ENCODE assay signal across 9 mouse cellular contexts in genomic region chr8:69893863-69894262, GRCm38 (mm10). TPM values are rescaled to one million over a fixed set of nuclear protein-coding genes. Genes with fewer than 3 reads are reported as not detected.
A peak's percentile ranks its signal among the peaks of the same experiment; 100 is the strongest.
DNase-seq lines count a peak whose midpoint lies in the region; ATAC-seq and TF ChIP-seq lines count a peak whose summit lies in the region.
"Had no signal": no experiment of that assay in that cellular context is flagged by ENCODE, and none has a peak within 500 bp of the region (broad histone marks: within the 10 kb centered on the region; RNA-seq: fewer than 3 reads in every experiment).

No protein-coding gene starts in this region.

- H3K36me3 ChIP-seq in heart, embryonic 11.5 days (ENCODE audit: control insufficient read depth, insufficient read depth, low read length), result peaks cover 7% of the 10 kb centered on the region
- peaks cover 60% of the 10 kb centered on the region for H3K36me3 ChIP-seq in kidney, embryonic 15.5 days
- peaks cover 31% of the 10 kb centered on the region for H3K36me3 ChIP-seq in lung, embryonic 14.5 days (ENCODE audit: insufficient read depth)
- H3K36me3 ChIP-seq in splenic B cell, adult 2 months (ENCODE audit: control insufficient read depth, insufficient read depth, low read length, poor library complexity, severe bottlenecking), result peaks cover 2% of the 10 kb centered on the region

- no peak overlapping the region for H3K4me2 ChIP-seq in heart, embryonic 11.5 days
- no peak overlapping the region for H3K4me2 ChIP-seq in kidney, embryonic 15.5 days
- H3K4me2 ChIP-seq in lung, embryonic 14.5 days, result no peak overlapping the region
- H3K4me2 ChIP-seq: midbrain, embryonic 12.5 days had no signal

- ATAC-seq in heart, embryonic 11.5 days (replicated peaks; ENCODE audit: insufficient number of reproducible peaks, low FRiP score, low TSS enrichment), result no peak
- 0 out of 2 replicates have a peak, but pooled peaks have one; percentile 3 for ATAC-seq in kidney, embryonic 15.5 days (replicated peaks; ENCODE audit: low FRiP score)
- ATAC-seq in lung, embryonic 14.5 days (ENCODE audit: insufficient read depth), result peak; percentile 19; the same call in 1 of the 2 replicates

- H3K27me3 ChIP-seq in heart, embryonic 11.5 days (ENCODE audit: control insufficient read depth, insufficient read depth, low read length), result peaks cover 22% of the 10 kb centered on the region
- H3K27me3 ChIP-seq in kidney, embryonic 15.5 days, result peaks cover 21% of the 10 kb centered on the region
- H3K27me3 ChIP-seq in lung, embryonic 14.5 days (ENCODE audit: insufficient read depth, low read length), result peaks cover 21% of the 10 kb centered on the region
- H3K27me3 ChIP-seq in splenic B cell, adult 2 months (ENCODE audit: control insufficient read depth, insufficient read depth, low read length, poor library complexity, severe bottlenecking), result no peaks in the 10 kb centered on the region

- no peak overlapping the region for H3K27ac ChIP-seq in heart, embryonic 11.5 days (ENCODE audit: low read depth, low read length)
- H3K27ac ChIP-seq in kidney, embryonic 15.5 days, result no peak overlapping the region
- no peak overlapping the region for H3K27ac ChIP-seq in lung, embryonic 14.5 days (ENCODE audit: low read depth)
- H3K27ac ChIP-seq: midbrain, embryonic 12.5 days had no signal

- DNase-seq in heart, adult 11 months, result peak; percentile 93
- peak; percentile 72 for DNase-seq in 3T3-L1 (ENCODE audit: low read depth, low spot score)
- DNase-seq in ZHBTc4 (ENCODE audit: low read depth, low spot score), result peak; percentile 95
- peak; percentile 86 for DNase-seq in embryo, embryonic 11 days
- peak; percentile 73 for DNase-seq in lung, embryonic 14.5 days
- peak; percentile 60 for DNase-seq in splenic B cell, adult 2 months (ENCODE audit: low read depth, low spot score)

- no peaks in the 10 kb centered on the region for H3K9me3 ChIP-seq in heart, embryonic 11.5 days (replicated peaks; ENCODE audit: control insufficient read depth, low read length)
- H3K9me3 ChIP-seq in kidney, embryonic 15.5 days (replicated peaks), result no peaks in the 10 kb centered on the region
- H3K9me3 ChIP-seq in lung, embryonic 14.5 days (ENCODE audit: low read depth, low read length), result no peaks in the 10 kb centered on the region
- H3K9me3 ChIP-seq: midbrain, embryonic 12.5 days had no signal

- no peak overlapping the region for H3K9ac ChIP-seq in heart, embryonic 11.5 days (ENCODE audit: low read depth, low read length)
- no peak overlapping the region for H3K9ac ChIP-seq in kidney, embryonic 15.5 days
- no peak overlapping the region for H3K9ac ChIP-seq in lung, embryonic 14.5 days
- H3K9ac ChIP-seq: midbrain, embryonic 12.5 days had no signal

- WGBS in heart, embryonic 11.5 days (ENCODE audit: insufficient replicate concordance), result 52% methylated on average over 17 of the region's 17 CpGs
- WGBS in kidney, embryonic 15.5 days, result 43% methylated on average over 17 of the region's 17 CpGs
- 46% methylated on average over 17 of the region's 17 CpGs for WGBS in lung, embryonic 14.5 days

- peak; percentile 69 for TF ChIP-seq CTCF in lung, embryonic 14.5 days (IDR thresholded peaks at IDR 0.05; ENCODE audit: low read depth)

- no peak overlapping the region for H3K4me3 ChIP-seq in heart, embryonic 11.5 days (ENCODE audit: low read depth, low read length)
- H3K4me3 ChIP-seq in kidney, embryonic 15.5 days (replicated peaks), result no peak overlapping the region
- H3K4me3 ChIP-seq in lung, embryonic 14.5 days (ENCODE audit: low read depth, low read length), result no peak overlapping the region
- H3K4me3 ChIP-seq: midbrain, embryonic 12.5 days had no signal

- peaks cover 32% of the 10 kb centered on the region for H3K4me1 ChIP-seq in heart, embryonic 11.5 days (ENCODE audit: control insufficient read depth, insufficient read depth, low read length)
- H3K4me1 ChIP-seq in kidney, embryonic 15.5 days, result peaks cover 35% of the 10 kb centered on the region
- no peaks in the 10 kb centered on the region for H3K4me1 ChIP-seq in lung, embryonic 14.5 days (ENCODE audit: insufficient read depth)

RNA-seq across cellular contexts. Expression of gene Cilp2, which starts 6.4 kb away (rescaled TPM):
- 0.21 and 0.49 TPM in 2 replicates for polyA plus RNA-seq in heart, embryonic 11.5 days (2014; fragmentation: Nextera tagmentation; extraction: Ambion mirVana)
- 0.88 and 0.98 TPM in 2 replicates for polyA plus RNA-seq in kidney, embryonic 15.5 days (2015; fragmentation: Nextera tagmentation; extraction: Ambion mirVana)
- 0.25 and 0.31 TPM in 2 replicates for polyA plus RNA-seq in lung, embryonic 14.5 days (2014; fragmentation: Nextera tagmentation; extraction: Ambion mirVana)

RNA-seq across cellular contexts. Expression of gene Tssk6, which starts 8.1 kb away (rescaled TPM):
- polyA plus RNA-seq in heart, embryonic 11.5 days (2014; fragmentation: Nextera tagmentation; extraction: Ambion mirVana), result 1.6 and 1.8 TPM in 2 replicates
- 3.4 and 4.6 TPM in 2 replicates for polyA plus RNA-seq in kidney, embryonic 15.5 days (2015; fragmentation: Nextera tagmentation; extraction: Ambion mirVana)
- 3.8 and 4.3 TPM in 2 replicates for polyA plus RNA-seq in lung, embryonic 14.5 days (2014; fragmentation: Nextera tagmentation; extraction: Ambion mirVana)

RNA-seq across cellular contexts. Expression of gene Ndufa13, which starts 8.5 kb away (rescaled TPM):
- 270 and 275 TPM in 2 replicates for polyA plus RNA-seq in heart, embryonic 11.5 days (2014; fragmentation: Nextera tagmentation; extraction: Ambion mirVana)
- polyA plus RNA-seq in kidney, embryonic 15.5 days (2015; fragmentation: Nextera tagmentation; extraction: Ambion mirVana), result 205 and 210 TPM in 2 replicates
- polyA plus RNA-seq in lung, embryonic 14.5 days (2014; fragmentation: Nextera tagmentation; extraction: Ambion mirVana), result 163 and 171 TPM in 2 replicates

RNA-seq across cellular contexts. Expression of gene Yjefn3, which starts 8.6 kb away (rescaled TPM):
- 5.5 and 7.0 TPM in 2 replicates for polyA plus RNA-seq in heart, embryonic 11.5 days (2014; fragmentation: Nextera tagmentation; extraction: Ambion mirVana)
- 4.5 and 5.2 TPM in 2 replicates for polyA plus RNA-seq in kidney, embryonic 15.5 days (2015; fragmentation: Nextera tagmentation; extraction: Ambion mirVana)
- 3.6 and 4.3 TPM in 2 replicates for polyA plus RNA-seq in lung, embryonic 14.5 days (2014; fragmentation: Nextera tagmentation; extraction: Ambion mirVana)
